Mouse (Mus musculus): ENCODE measurements around the gene Fzr1. TPM values are rescaled to one million over a fixed set of nuclear protein-coding genes. Genes with fewer than 3 reads are reported as not detected.

The Fzr1 gene
- polyA plus RNA-seq, 1 experiment = 61.6 TPM

GRCm38 (mm10) chr10:81425236-81425850, 47.0 kb upstream of the Fzr1 start:
- Histone ChIP-seq H3K79me3 (ENCODE audit: low read depth) (peaks cover 71% of the 10 kb centered on the region), H3K36me3 (ENCODE audit: control insufficient read depth, insufficient read depth) (peaks cover 32% of the 10 kb centered on the region), H3ac (ENCODE audit: control insufficient read depth, insufficient read length, low read depth) (peak overlapping the region; percentile 89), H3K79me2 (ENCODE audit: control insufficient read depth, insufficient read depth) (peaks cover 89% of the 10 kb centered on the region), H3K4me3 (ENCODE audit: insufficient read depth, poor library complexity, severe bottlenecking) (peak overlapping the region; percentile 91), H3K27me3 (ENCODE audit: control insufficient read depth, insufficient read depth, insufficient read length) (no peaks in the 10 kb centered on the region)
- TF ChIP-seq FOSL1 (IDR thresholded peaks at IDR 0.05; ENCODE audit: insufficient read depth, low read length, poor library complexity, severe bottlenecking) (no peak), USF1 (IDR thresholded peaks at IDR 0.05; ENCODE audit: low read depth) (no peak), MAX (IDR thresholded peaks at IDR 0.05) (peak; percentile 83)

DNA sequence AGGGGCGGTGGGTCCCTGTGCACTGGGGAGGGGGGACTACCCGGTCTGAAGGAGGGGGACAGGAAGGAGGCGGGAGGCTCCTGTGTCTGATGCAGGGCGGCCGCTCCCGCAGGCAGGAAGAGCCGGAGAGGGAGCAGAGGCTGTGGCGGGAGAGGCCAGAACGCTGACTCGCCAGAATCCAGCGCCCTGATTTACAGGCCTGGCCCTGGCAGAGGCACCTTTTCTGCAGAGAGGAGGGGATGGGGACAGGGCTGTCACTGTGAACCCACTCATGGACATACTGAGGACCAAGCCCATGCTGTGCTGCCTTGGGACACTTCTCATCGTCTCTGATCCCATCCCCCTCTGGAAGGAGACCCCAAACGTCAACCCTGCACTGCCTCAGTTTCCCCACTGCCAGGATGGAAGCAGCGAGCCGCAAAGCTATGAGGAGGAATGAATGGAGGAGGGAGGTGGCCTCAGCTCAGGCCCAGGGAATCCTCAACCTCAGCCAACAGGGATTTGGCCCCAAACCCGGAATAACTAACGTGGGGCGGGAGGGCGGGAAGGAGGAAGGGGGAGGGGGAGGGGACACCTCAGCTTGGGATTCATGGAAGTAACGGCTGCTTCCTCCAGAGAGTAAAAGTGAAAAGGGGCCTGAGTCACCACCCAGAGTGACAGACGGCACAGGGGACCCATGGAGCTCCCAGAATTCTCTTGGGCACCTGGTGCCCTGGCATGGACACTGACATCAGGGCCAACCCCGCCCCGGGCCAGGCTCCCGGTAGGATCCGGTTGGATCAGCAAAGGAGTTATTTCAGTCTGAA, 46.1 kb upstream of the Fzr1 start:
- Histone ChIP-seq H3K36me3 (ENCODE audit: control insufficient read depth, insufficient read depth) (peaks cover 41% of the 10 kb centered on the region), H3K27me3 (ENCODE audit: control insufficient read depth, insufficient read depth, insufficient read length) (no peaks in the 10 kb centered on the region), H3K79me3 (ENCODE audit: low read depth) (peaks cover 80% of the 10 kb centered on the region), H3K79me2 (ENCODE audit: control insufficient read depth, insufficient read depth) (peaks cover 98% of the 10 kb centered on the region), H3ac (ENCODE audit: control insufficient read depth, insufficient read length, low read depth) (peak overlapping the region; percentile 89), H3K4me3 (ENCODE audit: insufficient read depth, poor library complexity, severe bottlenecking) (peak overlapping the region; percentile 91)
- TF ChIP-seq CEBPB (IDR thresholded peaks at IDR 0.05; ENCODE audit: low read depth) = no peak
- peak; percentile 20 for TF ChIP-seq MAX (IDR thresholded peaks at IDR 0.05)

- no peaks in the 10 kb centered on the region for H3K27me3 ChIP-seq (ENCODE audit: control insufficient read depth, insufficient read depth, insufficient read length)
- TF ChIP-seq MYOD1 (IDR thresholded peaks at IDR 0.05; ENCODE audit: control insufficient read depth, insufficient read length, low read depth) (no peak), FOSL1 (IDR thresholded peaks at IDR 0.05; ENCODE audit: insufficient read depth, low read length, poor library complexity, severe bottlenecking) (no peak), CEBPB (IDR thresholded peaks at IDR 0.05; ENCODE audit: low read depth) (no peak), CTCF (IDR thresholded peaks at IDR 0.05; ENCODE audit: control insufficient read depth, insufficient read depth, insufficient read length) (no peak), USF1 (IDR thresholded peaks at IDR 0.05; ENCODE audit: low read depth) (no peak), MYOG (IDR thresholded peaks at IDR 0.05; ENCODE audit: control insufficient read depth, extremely low read depth, insufficient read length) (no peak), MAX (IDR thresholded peaks at IDR 0.05) (no peak)
- peak overlapping the region; percentile 91 for H3K4me3 ChIP-seq (ENCODE audit: insufficient read depth, poor library complexity, severe bottlenecking)
- peaks cover 99% of the 10 kb centered on the region for H3K79me2 ChIP-seq (ENCODE audit: control insufficient read depth, insufficient read depth)
- peaks cover 48% of the 10 kb centered on the region for H3K36me3 ChIP-seq (ENCODE audit: control insufficient read depth, insufficient read depth)
- H3ac ChIP-seq (ENCODE audit: control insufficient read depth, insufficient read length, low read depth) = peak overlapping the region; percentile 62
- peaks cover 88% of the 10 kb centered on the region for H3K79me3 ChIP-seq (ENCODE audit: low read depth)
Observed at GRCm38 (mm10) chr10:81423476-81424245, 45.3 kb upstream of the Fzr1 start.

- peaks cover 56% of the 10 kb centered on the region for H3K36me3 ChIP-seq (ENCODE audit: control insufficient read depth, insufficient read depth)
- H3K27me3 ChIP-seq (ENCODE audit: control insufficient read depth, insufficient read depth, insufficient read length) = no peaks in the 10 kb centered on the region
- H3K79me2 ChIP-seq (ENCODE audit: control insufficient read depth, insufficient read depth) = peaks cover 99% of the 10 kb centered on the region
- peaks cover 90% of the 10 kb centered on the region for H3K79me3 ChIP-seq (ENCODE audit: low read depth)
- peak overlapping the region; percentile 8 for H3ac ChIP-seq (ENCODE audit: control insufficient read depth, insufficient read length, low read depth)
- H3K4me3 ChIP-seq (ENCODE audit: insufficient read depth, poor library complexity, severe bottlenecking) = no peak overlapping the region
- TF ChIP-seq MYOD1 (IDR thresholded peaks at IDR 0.05; ENCODE audit: control insufficient read depth, insufficient read length, low read depth) (no peak), USF1 (IDR thresholded peaks at IDR 0.05; ENCODE audit: low read depth) (no peak), MAX (IDR thresholded peaks at IDR 0.05) (no peak), CEBPB (IDR thresholded peaks at IDR 0.05; ENCODE audit: low read depth) (no peak), MYOG (IDR thresholded peaks at IDR 0.05; ENCODE audit: control insufficient read depth, extremely low read depth, insufficient read length) (no peak), FOSL1 (IDR thresholded peaks at IDR 0.05; ENCODE audit: insufficient read depth, low read length, poor library complexity, severe bottlenecking) (no peak), CTCF (IDR thresholded peaks at IDR 0.05; ENCODE audit: control insufficient read depth, insufficient read depth, insufficient read length) (no peak)
Observed at GRCm38 (mm10) chr10:81422661-81423217, 44.4 kb upstream of the Fzr1 start.

DNA sequence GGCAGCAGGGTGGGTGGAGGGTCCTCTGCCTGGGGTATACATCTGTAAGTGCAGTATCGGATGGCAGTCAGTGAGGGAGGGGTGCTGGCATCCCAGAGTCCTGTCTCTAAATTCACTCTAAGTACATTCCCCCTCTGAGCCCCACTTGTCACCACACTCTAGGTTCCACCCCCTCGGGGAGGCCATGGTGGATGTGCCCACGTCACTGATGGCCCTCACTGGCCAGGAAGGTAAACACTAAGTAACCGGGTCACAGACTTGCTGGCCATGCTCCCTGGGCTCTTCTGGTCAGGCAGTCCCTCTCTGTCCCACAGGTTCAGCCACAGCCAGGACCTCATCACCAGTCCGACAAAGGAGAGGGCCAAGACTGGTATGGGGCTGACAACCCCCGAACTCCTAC, 43.9 kb upstream of the Fzr1 start:
- H3K4me3 ChIP-seq (ENCODE audit: insufficient read depth, poor library complexity, severe bottlenecking) = no peak overlapping the region
- H3ac ChIP-seq (ENCODE audit: control insufficient read depth, insufficient read length, low read depth) = peak overlapping the region; percentile 8
- H3K27me3 ChIP-seq (ENCODE audit: control insufficient read depth, insufficient read depth, insufficient read length) = no peaks in the 10 kb centered on the region
- H3K36me3 ChIP-seq (ENCODE audit: control insufficient read depth, insufficient read depth) = peaks cover 61% of the 10 kb centered on the region
- no peak for TF ChIP-seq MYOD1 (IDR thresholded peaks at IDR 0.05; ENCODE audit: control insufficient read depth, insufficient read length, low read depth)
- TF ChIP-seq MYOG (IDR thresholded peaks at IDR 0.05; ENCODE audit: control insufficient read depth, extremely low read depth, insufficient read length) = no peak
- no peak for TF ChIP-seq CTCF (IDR thresholded peaks at IDR 0.05; ENCODE audit: control insufficient read depth, insufficient read depth, insufficient read length)
- no peak for TF ChIP-seq FOSL1 (IDR thresholded peaks at IDR 0.05; ENCODE audit: insufficient read depth, low read length, poor library complexity, severe bottlenecking)
- TF ChIP-seq MAX (IDR thresholded peaks at IDR 0.05) = no peak
- TF ChIP-seq USF1 (IDR thresholded peaks at IDR 0.05; ENCODE audit: low read depth) = no peak
- TF ChIP-seq CEBPB (IDR thresholded peaks at IDR 0.05; ENCODE audit: low read depth) = no peak
- H3K79me3 ChIP-seq (ENCODE audit: low read depth) = peaks cover 94% of the 10 kb centered on the region
- H3K79me2 ChIP-seq (ENCODE audit: control insufficient read depth, insufficient read depth) = peaks cover 99% of the 10 kb centered on the region

All from C2C12 (cell line).